Mouse (Mus musculus) kidney, postnatal 0 days (tissue): ENCODE results near the gene Snrk. TPM values are rescaled to one million over a fixed set of nuclear protein-coding genes. Genes with fewer than 3 reads are reported as not detected.
A peak's percentile ranks its signal among the peaks of the same experiment; 100 is the strongest.

Source experiments
- ATAC-seq: fragments of 200-750 bp; cut with Nextera tagmentation; replicated peaks from 2 replicates; pipeline ENCODE4 v1.8.0; 2017; ENCODE audit warnings: low read depth, moderate number of reproducible peaks, moderate TSS enrichment, moderate library complexity; ENCODE audit not compliant: low FRiP score
- DNase-seq: peaks from one replicate; pipeline ENCODE4 v3.0.0-alpha.2; 2016; ENCODE audit warnings: low spot score
- H3K27ac ChIP-seq: fragments of 300-500 bp; sonication (generic); 2 replicates; pipeline ENCODE4 v1.5.1; 2014; ENCODE audit warnings: mild to moderate bottlenecking
- H3K27me3 ChIP-seq: fragments of 300-500 bp; sonication (generic); 2 replicates; pipeline ENCODE4 v1.6.1; 2014; ENCODE audit warnings: low read length, mixed read lengths; ENCODE audit not compliant: insufficient read depth
- H3K36me3 ChIP-seq: fragments of 300-500 bp; sonication (generic); 2 replicates; pipeline ENCODE4 v1.6.1; 2014; ENCODE audit warnings: low read length, mixed read lengths; ENCODE audit not compliant: insufficient read depth
- H3K4me1 ChIP-seq: fragments of 300-500 bp; sonication (generic); replicated peaks from 2 replicates; pipeline ENCODE4 v1.6.1; 2014; ENCODE audit warnings: antibody characterized with exemption, low read length, mixed read lengths; ENCODE audit not compliant: insufficient read depth
- H3K4me2 ChIP-seq: fragments of 300-500 bp; sonication (generic); 2 replicates; pipeline ENCODE4 v1.6.1; 2014; ENCODE audit warnings: mild to moderate bottlenecking, low read length, moderate library complexity, mixed read lengths
- H3K4me3 ChIP-seq: fragments of 300-500 bp; sonication (generic); replicated peaks from 2 replicates; pipeline ENCODE4 v1.5.1; 2014; ENCODE audit warnings: low read depth, low read length
- H3K9ac ChIP-seq: fragments of 300-500 bp; sonication (generic); 2 replicates; pipeline ENCODE4 v1.6.1; 2014; ENCODE audit warnings: low read depth, low read length
- H3K9me3 ChIP-seq: fragments of 300-500 bp; sonication (generic); replicated peaks from 2 replicates; pipeline ENCODE4 v1.6.1; 2016; ENCODE audit warnings: low read length, inconsistent platforms, mixed read lengths
- CTCF ChIP-seq: IDR thresholded peaks from 2 replicates; pipeline ENCODE4 v1.5.1; 2016; ENCODE audit warnings: antibody characterized with exemption, low read depth, mild to moderate bottlenecking, moderate library complexity
- WGBS: fragments of 180-500 bp; shearing (Covaris S2); extraction: QIAGEN DNeasy Blood & Tissue Kit; methylation state at CpG from one replicate; pipeline ENCODE4 v1.1.7; 2014; 5-methylcytosine and 5-hydroxymethylcytosine counted together
- polyA plus RNA-seq: library from polyadenylated mRNA; unstranded; fragments of >200 nt; fragmentation: Nextera tagmentation; extraction: Ambion mirVana; gene quantifications from 2 replicates; pipeline ENCODE4 v1.2.1, GENCODE M21; 2015

Gene Snrk
- polyA plus RNA-seq, 1 experiment from 2014 or later, result 51.3 TPM

- H3K4me3 ChIP-seq, result no peak overlapping the region
- H3K9me3 ChIP-seq, result no peaks in the 10 kb centered on the region
- no peak for DNase-seq
- 0 out of 2 replicates have a peak overlapping the region, but pooled peaks have one; percentile 19 for H3K27ac ChIP-seq
- no peak for TF ChIP-seq CTCF
- H3K27me3 ChIP-seq, result no peaks in the 10 kb centered on the region
- peaks cover 13% of the 10 kb centered on the region; the same call in 1 of the 2 replicates for H3K36me3 ChIP-seq
- H3K9ac ChIP-seq, result no peak overlapping the region
- WGBS, result 42% methylated on average over 1 of the region's 1 CpGs
- no peak overlapping the region for H3K4me2 ChIP-seq
- ATAC-seq, result peak; percentile 33; the same call in 1 of the 2 replicates
- no peaks in the 10 kb centered on the region; the same call in 1 of the 2 replicates for H3K4me1 ChIP-seq
These were observed 18.2 kb downstream of the Snrk start for GRCm38 (mm10) chr9:122135095-122135884.

GRCm38 (mm10) chr9:122135885-122136170, 18.8 kb downstream of the Snrk start:
- TF ChIP-seq CTCF, result no peak
- DNase-seq, result no peak
- ATAC-seq, result peak; percentile 85
- Histone ChIP-seq H3K9me3 (no peaks in the 10 kb centered on the region), H3K4me1 (no peaks in the 10 kb centered on the region; the same call in 1 of the 2 replicates), H3K27me3 (no peaks in the 10 kb centered on the region), H3K27ac (no peak overlapping the region), H3K9ac (no peak overlapping the region), H3K36me3 (peaks cover 13% of the 10 kb centered on the region; the same call in 1 of the 2 replicates), H3K4me3 (no peak overlapping the region), H3K4me2 (no peak overlapping the region)
- WGBS, result 66% methylated on average over 2 of the region's 2 CpGs

- 88% methylated on average over 1 of the region's 1 CpGs for WGBS
These were observed 20.9 kb downstream of the Snrk start for GRCm38 (mm10) chr9:122137960-122138359.

GRCm38 (mm10) chr9:122138371-122139029, 21.4 kb downstream of the Snrk start:
- Histone ChIP-seq H3K4me2 (no peak overlapping the region), H3K4me3 (no peak overlapping the region), H3K36me3 (peaks cover 9% of the 10 kb centered on the region; the same call in 1 of the 2 replicates), H3K27ac (no peak overlapping the region), H3K9me3 (no peaks in the 10 kb centered on the region), H3K4me1 (peaks cover 4% of the 10 kb centered on the region; the same call in 1 of the 2 replicates), H3K27me3 (no peaks in the 10 kb centered on the region), H3K9ac (no peak overlapping the region)
- WGBS, result 94% methylated on average over 4 of the region's 4 CpGs
- TF ChIP-seq CTCF, result no peak
- no peak for DNase-seq
- no peak for ATAC-seq

More at GRCm38 (mm10) chr9:122137960-122138359, 20.9 kb downstream of the Snrk start:
- Histone ChIP-seq H3K9ac (no peak overlapping the region), H3K27me3 (no peaks in the 10 kb centered on the region), H3K4me2 (no peak overlapping the region), H3K9me3 (no peaks in the 10 kb centered on the region), H3K27ac (no peak overlapping the region), H3K36me3 (peaks cover 13% of the 10 kb centered on the region; the same call in 1 of the 2 replicates), H3K4me3 (no peak overlapping the region), H3K4me1 (peaks cover 4% of the 10 kb centered on the region; the same call in 1 of the 2 replicates)
- DNase-seq (no peak), ATAC-seq (no peak)
- no peak for TF ChIP-seq CTCF

GRCm38 (mm10) chr9:122139236-122139635, 22.2 kb downstream of the Snrk start:
- no peak for TF ChIP-seq CTCF
- no peak for DNase-seq
- WGBS, result 66% methylated on average over 2 of the region's 2 CpGs

GRCm38 (mm10) chr9:122143219-122143618, 26.2 kb downstream of the Snrk start:
- Histone ChIP-seq H3K36me3 (0 out of 2 replicates have a peak, but pooled peaks cover 11% of the 10 kb centered on the region), H3K4me3 (no peak overlapping the region), H3K4me2 (no peak overlapping the region), H3K27ac (no peak overlapping the region), H3K9ac (no peak overlapping the region), H3K4me1 (peaks cover 14% of the 10 kb centered on the region; the same call in 1 of the 2 replicates), H3K9me3 (no peaks in the 10 kb centered on the region), H3K27me3 (no peaks in the 10 kb centered on the region)
- WGBS, result 59% methylated on average over 1 of the region's 1 CpGs
- DNase-seq (peak; percentile 19), ATAC-seq (no peak)
- no peak for TF ChIP-seq CTCF

More at GRCm38 (mm10) chr9:122139236-122139635, 22.2 kb downstream of the Snrk start:
- Histone ChIP-seq H3K27me3 (no peaks in the 10 kb centered on the region), H3K9ac (no peak overlapping the region), H3K4me1 (peaks cover 4% of the 10 kb centered on the region; the same call in 1 of the 2 replicates), H3K4me3 (no peak overlapping the region), H3K9me3 (no peaks in the 10 kb centered on the region), H3K27ac (no peak overlapping the region), H3K36me3 (peaks cover 10% of the 10 kb centered on the region; the same call in 1 of the 2 replicates), H3K4me2 (no peak overlapping the region)
- ATAC-seq, result no peak
